Comparison of ENCODE assay signal across 10 mouse cellular contexts in genomic region chr1:82634545-82635253, GRCm38 (mm10). TPM values are rescaled to one million over a fixed set of nuclear protein-coding genes. Genes with fewer than 3 reads are reported as not detected.
DNase-seq lines count a peak whose midpoint lies in the region; ATAC-seq lines count a peak whose summit lies in the region.
"Had no signal": no experiment of that assay in that cellular context is flagged by ENCODE, and none has a peak within 500 bp of the region (broad histone marks: within the 10 kb centered on the region; RNA-seq: fewer than 3 reads in every experiment).

No protein-coding gene starts in this region.

- no peaks in the 10 kb centered on the region for H3K4me1 ChIP-seq in midbrain, embryonic 12.5 days
- H3K4me1 ChIP-seq in midbrain, embryonic 10.5 days, result no peaks in the 10 kb centered on the region

- peak; percentile 23; the same call in 1 of the 2 replicates for ATAC-seq in midbrain, embryonic 12.5 days (ENCODE audit: low FRiP score, low read depth)
- no peak for ATAC-seq in monocyte, adult 5-6 weeks (replicated peaks; ENCODE audit: insufficient number of reproducible peaks, low FRiP score, low TSS enrichment, poor library complexity, severe bottlenecking)

- H3K36me3 ChIP-seq in midbrain, embryonic 12.5 days, result no peaks in the 10 kb centered on the region
- H3K36me3 ChIP-seq in midbrain, embryonic 10.5 days, result no peaks in the 10 kb centered on the region
- H3K36me3 ChIP-seq: lung, embryonic 15.5 days had no signal

- H3K9ac ChIP-seq in midbrain, embryonic 12.5 days (replicated peaks), result no peak overlapping the region
- H3K9ac ChIP-seq: lung, embryonic 15.5 days had no signal

- 90% methylated on average over 19 of the region's 19 CpGs for WGBS in midbrain, embryonic 12.5 days
- 89% methylated on average over 19 of the region's 19 CpGs for WGBS in midbrain, embryonic 10.5 days

- no peak overlapping the region for H3K4me2 ChIP-seq in midbrain, embryonic 12.5 days (replicated peaks)
- H3K4me2 ChIP-seq: lung, embryonic 15.5 days had no signal

- H3K9me3 ChIP-seq in midbrain, embryonic 12.5 days, result no peaks in the 10 kb centered on the region
- no peaks in the 10 kb centered on the region for H3K9me3 ChIP-seq in midbrain, embryonic 10.5 days (replicated peaks)
- H3K9me3 ChIP-seq: lung, embryonic 15.5 days had no signal

- no peak for DNase-seq in midbrain, embryonic 10.5 days (ENCODE audit: low spot score)
- DNase-seq in cerebellum, postnatal 14 days, result peak; percentile 90 to 93
- DNase-seq in heart, adult 8-10 months (ENCODE audit: low spot score), result peak; percentile 32
- DNase-seq in kidney, postnatal 25 days, result peak; percentile 94 to 98
- DNase-seq in lung, postnatal 14 days, result peak; percentile 69
- DNase-seq in testis, postnatal 10 days (ENCODE audit: low spot score), result peak; percentile 80

- no peak overlapping the region for H3K27ac ChIP-seq in midbrain, embryonic 12.5 days (replicated peaks)
- H3K27ac ChIP-seq in midbrain, embryonic 10.5 days (replicated peaks), result no peak overlapping the region
- H3K27ac ChIP-seq: lung, embryonic 15.5 days had no signal

- no peaks in the 10 kb centered on the region for H3K27me3 ChIP-seq in midbrain, embryonic 12.5 days
- no peaks in the 10 kb centered on the region for H3K27me3 ChIP-seq in midbrain, embryonic 10.5 days (ENCODE audit: low read depth, poor library complexity, severe bottlenecking)
- H3K27me3 ChIP-seq: lung, embryonic 15.5 days had no signal

- H3K4me3 ChIP-seq in midbrain, embryonic 12.5 days, result no peak overlapping the region
- no peak overlapping the region for H3K4me3 ChIP-seq in midbrain, embryonic 10.5 days
- H3K4me3 ChIP-seq: erythroblast, embryonic 14.5 days; lung, embryonic 15.5 days had no signal

RNA-seq across cellular contexts. Expression of gene Col4a3, which starts 48.0 kb away (rescaled TPM):
- polyA plus RNA-seq in midbrain, embryonic 12.5 days (2016; fragmentation: Nextera tagmentation; extraction: Ambion mirVana), result 0.09 and 0.10 TPM in 2 replicates
- 0.07 and 0.10 TPM in 2 replicates for polyA plus RNA-seq in midbrain, embryonic 10.5 days (2016; fragmentation: Nextera tagmentation; extraction: Ambion mirVana)
- 1 to 10 TPM in 2 of 4 experiments, under 1 TPM in 2; 0.73 to 1.5 (median 1.00) TPM for total RNA-seq in heart, adult 8-10 months (2022)
- 0.11 TPM in 1 of 3 replicates, not detected in the others for total RNA-seq in monocyte, adult 5-6 weeks (2017)

RNA-seq across cellular contexts. Expression of gene Col4a4, which starts 48.0 kb away (rescaled TPM):
- 0.07 and 0.13 TPM in 2 replicates for polyA plus RNA-seq in midbrain, embryonic 12.5 days (2016; fragmentation: Nextera tagmentation; extraction: Ambion mirVana)
- 0.05 and 0.06 TPM in 2 replicates for polyA plus RNA-seq in midbrain, embryonic 10.5 days (2016; fragmentation: Nextera tagmentation; extraction: Ambion mirVana)
- 1 to 10 TPM; 2.5 to 4.7 (median 4.3) TPM for total RNA-seq in heart, adult 8-10 months (2022)
- total RNA-seq in monocyte, adult 5-6 weeks (2017), result under 0.01 TPM in 1 of 3 replicates, not detected in the others
- polyA plus RNA-seq: erythroblast, embryonic 14.5 days had no signal
